Mouse (Mus musculus) thymus, adult 18-20 months (tissue): ENCODE data around the gene Pira2.
"Not testable (repeated sequence)": the region's sequence is repeated elsewhere in the genome, so short reads cannot be mapped to it uniquely, and the experiment has no call there.

Source experiments
- DNase-seq, 2 experiments: peaks; one replicate each; pipeline ENCODE4 v3.0.0; 2022; ENCODE audit warnings: mixed read lengths in 2 of 2

The Pira2 gene

GRCm38 (mm10) chr7:3844951-3845350 lies at the start of gene Pira2:
TSS of gene Pira2 (minus strand) at chr7:3845051.
- not testable (repeated sequence) for DNase-seq

GRCm38 (mm10) chr7:3875032-3875431 lies 30.2 kb upstream of the Pira2 start:
- DNase-seq = not testable (repeated sequence)

- DNase-seq = not testable (repeated sequence)
Observed at GRCm38 (mm10) chr7:3837854-3838253, 7.0 kb downstream of the Pira2 start.

- not testable (repeated sequence) for DNase-seq
Observed at GRCm38 (mm10) chr7:3830633-3831032, 14.2 kb downstream of the Pira2 start.

GRCm38 (mm10) chr7:3825599-3825998 lies 19.3 kb downstream of the Pira2 start, which contains the start of gene Gm15448:
TSS of gene Gm15448 (minus strand) at chr7:3825687.
- DNase-seq = not testable (repeated sequence)

GRCm38 (mm10) chr7:3811912-3812311 lies 32.9 kb downstream of the Pira2 start:
- not testable (repeated sequence) for DNase-seq

GRCm38 (mm10) chr7:3802935-3803334 lies 41.9 kb downstream of the Pira2 start:
- DNase-seq = not testable (repeated sequence)

- DNase-seq = not testable (repeated sequence)
Observed at GRCm38 (mm10) chr7:3799940-3800339, 44.9 kb downstream of the Pira2 start.

GRCm38 (mm10) chr7:3796286-3796685 lies 48.6 kb downstream of the Pira2 start:
- DNase-seq = not testable (repeated sequence)
